Mouse (Mus musculus) E14TG2a.4 (cell line): ENCODE measurements at regions not wholly inside any gene's neighbourhood (a gene's known extent, or its start where the extent isn't known, plus 50 kb on each side); places are given as distances from the start of the nearest gene placed in this dataset.

Experiments used
- CTCF ChIP-seq: conservative IDR thresholded peaks from 2 replicates; pipeline ENCODE4 v1.5.1; 2014; ENCODE audit warnings: low read length
- POU5F1 ChIP-seq: IDR thresholded peaks from 2 replicates; pipeline ENCODE4 v1.6.1; 2014; ENCODE audit warnings: low read length, borderline replicate concordance

- TF ChIP-seq CTCF (no peak), POU5F1 (no peak)
Observed at GRCm38 (mm10) chr14:64590611-64591010, 486.5 kb downstream of the Prss52 start.
